13 mouse cellular contexts compared by ENCODE assay signal in the genomic region with DNA sequence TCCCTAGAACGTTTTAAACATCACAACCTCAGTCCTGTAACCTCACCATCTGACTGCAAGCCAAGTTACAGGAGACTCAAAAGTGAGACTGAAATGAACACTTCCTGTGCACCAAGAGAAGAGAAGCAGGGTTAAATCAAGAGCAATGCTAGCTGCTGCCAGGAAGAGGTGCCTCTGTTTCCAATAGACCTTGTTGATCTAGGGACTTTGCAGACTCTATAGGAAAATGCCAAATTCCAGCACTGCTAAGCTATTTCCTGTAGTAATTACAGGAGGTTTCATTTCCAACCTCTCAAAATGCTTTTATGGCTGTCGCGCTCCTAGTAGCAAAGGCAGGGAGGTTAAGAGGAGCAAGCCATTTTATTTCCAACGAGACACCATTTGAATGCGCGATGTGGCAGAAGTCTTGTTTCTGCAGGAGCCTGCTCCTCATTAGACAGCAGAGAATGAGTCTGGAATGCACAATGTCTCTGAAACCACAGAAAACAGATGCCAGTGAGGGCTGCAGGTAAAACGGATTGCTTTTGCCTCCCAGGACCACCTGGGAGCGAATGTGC.
DNase-seq lines count a peak whose midpoint lies in the region; ATAC-seq lines count a peak whose summit lies in the region.
"Had no signal": no experiment of that assay in that cellular context is flagged by ENCODE, and none has a peak within 500 bp of the region (broad histone marks: within the 10 kb centered on the region; RNA-seq: fewer than 3 reads in every experiment).

No protein-coding gene starts in this region.

- H3K27ac ChIP-seq in heart, embryonic 11.5 days (ENCODE audit: low read depth, low read length): peak overlapping the region; percentile 46
- peak overlapping the region; percentile 49 for H3K27ac ChIP-seq in kidney, embryonic 15.5 days
- peak overlapping the region; percentile 43 for H3K27ac ChIP-seq in embryonic facial prominence, embryonic 11.5 days (replicated peaks; ENCODE audit: low read depth, low read length)
- peak overlapping the region; percentile 76 for H3K27ac ChIP-seq in limb, embryonic 12.5 days

- peaks cover 48% of the 10 kb centered on the region for H3K4me1 ChIP-seq in heart, embryonic 11.5 days (ENCODE audit: control insufficient read depth, insufficient read depth, low read length)
- peaks cover 25% of the 10 kb centered on the region for H3K4me1 ChIP-seq in kidney, embryonic 15.5 days
- H3K4me1 ChIP-seq in embryonic facial prominence, embryonic 11.5 days (ENCODE audit: control insufficient read depth, insufficient read depth, low read length): peaks cover 4% of the 10 kb centered on the region; the same call in 1 of the 2 replicates
- H3K4me1 ChIP-seq in limb, embryonic 12.5 days (replicated peaks): peaks cover 41% of the 10 kb centered on the region

- H3K9me3 ChIP-seq in heart, embryonic 11.5 days (replicated peaks; ENCODE audit: control insufficient read depth, low read length): no peaks in the 10 kb centered on the region
- no peaks in the 10 kb centered on the region for H3K9me3 ChIP-seq in kidney, embryonic 15.5 days (replicated peaks)
- H3K9me3 ChIP-seq in embryonic facial prominence, embryonic 11.5 days (replicated peaks; ENCODE audit: control insufficient read depth, low read length): no peaks in the 10 kb centered on the region
- no peaks in the 10 kb centered on the region for H3K9me3 ChIP-seq in limb, embryonic 12.5 days

- H3K4me2 ChIP-seq in heart, embryonic 11.5 days: no peak overlapping the region
- no peak overlapping the region for H3K4me2 ChIP-seq in kidney, embryonic 15.5 days
- H3K4me2 ChIP-seq in embryonic facial prominence, embryonic 11.5 days (ENCODE audit: low read depth, low read length): no peak overlapping the region
- peak overlapping the region; percentile 21 for H3K4me2 ChIP-seq in limb, embryonic 12.5 days

- ATAC-seq in heart, embryonic 11.5 days (replicated peaks; ENCODE audit: insufficient number of reproducible peaks, low FRiP score, low TSS enrichment): no peak
- ATAC-seq in kidney, embryonic 15.5 days (replicated peaks; ENCODE audit: low FRiP score): no peak
- no peak for ATAC-seq in embryonic facial prominence, embryonic 11.5 days (replicated peaks; ENCODE audit: insufficient number of reproducible peaks, low FRiP score, low TSS enrichment, low read depth)
- ATAC-seq in limb, embryonic 12.5 days (ENCODE audit: insufficient number of reproducible peaks, insufficient read depth, low FRiP score, low TSS enrichment, low read depth): no peak

- H3K4me3 ChIP-seq in heart, embryonic 11.5 days (ENCODE audit: low read depth, low read length): no peak overlapping the region
- no peak overlapping the region for H3K4me3 ChIP-seq in kidney, embryonic 15.5 days (replicated peaks)
- H3K4me3 ChIP-seq in embryonic facial prominence, embryonic 11.5 days (ENCODE audit: low read depth, low read length): no peak overlapping the region
- no peak overlapping the region for H3K4me3 ChIP-seq in limb, embryonic 12.5 days (replicated peaks)

- H3K36me3 ChIP-seq in heart, embryonic 11.5 days (ENCODE audit: control insufficient read depth, insufficient read depth, low read length): no peaks in the 10 kb centered on the region
- H3K36me3 ChIP-seq in kidney, embryonic 15.5 days: no peaks in the 10 kb centered on the region
- no peaks in the 10 kb centered on the region for H3K36me3 ChIP-seq in embryonic facial prominence, embryonic 11.5 days (replicated peaks; ENCODE audit: control insufficient read depth, insufficient read depth, low read depth, low read length)
- no peaks in the 10 kb centered on the region for H3K36me3 ChIP-seq in limb, embryonic 12.5 days

- no peaks in the 10 kb centered on the region for H3K27me3 ChIP-seq in heart, embryonic 11.5 days (ENCODE audit: control insufficient read depth, insufficient read depth, low read length)
- no peaks in the 10 kb centered on the region for H3K27me3 ChIP-seq in kidney, embryonic 15.5 days
- no peaks in the 10 kb centered on the region for H3K27me3 ChIP-seq in embryonic facial prominence, embryonic 11.5 days (ENCODE audit: control insufficient read depth, insufficient read depth, low read length)
- H3K27me3 ChIP-seq in limb, embryonic 12.5 days: no peaks in the 10 kb centered on the region

- WGBS in heart, embryonic 11.5 days (ENCODE audit: insufficient replicate concordance): 67% methylated on average over 8 of the region's 8 CpGs
- 54% methylated on average over 8 of the region's 8 CpGs for WGBS in kidney, embryonic 15.5 days
- 35% methylated on average over 8 of the region's 8 CpGs for WGBS in embryonic facial prominence, embryonic 11.5 days
- 14% methylated on average over 8 of the region's 8 CpGs for WGBS in limb, embryonic 12.5 days

- DNase-seq in heart, adult 18-20 months: no peak
- DNase-seq in kidney, adult 18-20 months: no peak
- DNase-seq in embryonic facial prominence, embryonic 11.5 days (ENCODE audit: low spot score): peak; percentile 63
- no peak for DNase-seq in left cerebral cortex, adult 18-20 months (ENCODE audit: low spot score in 2 of 2)
- no peak for DNase-seq in layer of hippocampus, adult 18-20 months (ENCODE audit: low spot score in 2 of 2)
- DNase-seq: adrenal gland, postnatal 14 days; B cell, adult 2 months; lung, postnatal 4 days; right cerebral cortex, postnatal 25 days; thymus, postnatal 25 days had no signal

- no peak overlapping the region for H3K9ac ChIP-seq in heart, embryonic 11.5 days (ENCODE audit: low read depth, low read length)
- no peak overlapping the region for H3K9ac ChIP-seq in kidney, embryonic 15.5 days
- H3K9ac ChIP-seq in embryonic facial prominence, embryonic 11.5 days (replicated peaks; ENCODE audit: low read length): no peak overlapping the region
- no peak overlapping the region for H3K9ac ChIP-seq in limb, embryonic 12.5 days (replicated peaks)
